Mouse (Mus musculus) forebrain, embryonic 16.5 days (tissue): ENCODE measurements around the gene Col15a1. TPM values are rescaled to one million over a fixed set of nuclear protein-coding genes. Genes with fewer than 3 reads are reported as not detected.
A peak's percentile ranks its signal among the peaks of the same experiment; 100 is the strongest.

Experiments used
- ATAC-seq: fragments of 200-750 bp; cut with Nextera tagmentation; 2 replicates; pipeline ENCODE4 v1.8.0; 2017; ENCODE audit warnings: mild to moderate bottlenecking, moderate library complexity
- H3K27ac ChIP-seq: fragments of 300-500 bp; sonication (generic); 2 replicates; pipeline ENCODE4 v1.5.1; 2014; ENCODE audit warnings: low read length, control low read depth
- H3K27me3 ChIP-seq: fragments of 300-500 bp; sonication (generic); replicated peaks from 2 replicates; pipeline ENCODE4 v1.6.1; 2014; ENCODE audit warnings: low read length; ENCODE audit not compliant: control insufficient read depth, insufficient read depth
- H3K36me3 ChIP-seq: fragments of 300-500 bp; sonication (generic); 2 replicates; pipeline ENCODE4 v1.6.1; 2014; ENCODE audit not compliant: control insufficient read depth, insufficient read depth
- H3K4me1 ChIP-seq: fragments of 300-500 bp; sonication (generic); replicated peaks from 2 replicates; pipeline ENCODE4 v1.6.1; 2014; ENCODE audit warnings: low read length; ENCODE audit not compliant: control insufficient read depth, insufficient read depth
- H3K4me2 ChIP-seq: fragments of 300-500 bp; sonication (generic); 2 replicates; pipeline ENCODE4 v1.6.1; 2014; ENCODE audit warnings: mild to moderate bottlenecking, low read length, control low read depth
- H3K4me3 ChIP-seq: fragments of 300-500 bp; sonication (generic); replicated peaks from 2 replicates; pipeline ENCODE4 v1.5.1; 2014; ENCODE audit warnings: mild to moderate bottlenecking, low read length, control low read depth
- H3K9ac ChIP-seq: fragments of 300-500 bp; sonication (generic); replicated peaks from 2 replicates; pipeline ENCODE4 v1.6.1; 2014; ENCODE audit warnings: low read depth, low read length, control low read depth
- H3K9me3 ChIP-seq: fragments of 300-500 bp; sonication (generic); 2 replicates; pipeline ENCODE4 v1.6.1; 2016; ENCODE audit warnings: low read length; ENCODE audit not compliant: control insufficient read depth
- WGBS: fragments of 180-500 bp; shearing (Covaris S2); extraction: QIAGEN DNeasy Blood & Tissue Kit; methylation state at CpG from one replicate; pipeline ENCODE4 v1.1.7; 2014; 5-methylcytosine and 5-hydroxymethylcytosine counted together
- polyA plus RNA-seq: library from polyadenylated mRNA; unstranded; fragments of >200 nt; fragmentation: Nextera tagmentation; extraction: Ambion mirVana; gene quantifications from 2 replicates; pipeline ENCODE4 v1.2.1, GENCODE M21; 2015

The Col15a1 gene
- polyA plus RNA-seq, 1 experiment from 2014 or later: 2.8 TPM

DNA sequence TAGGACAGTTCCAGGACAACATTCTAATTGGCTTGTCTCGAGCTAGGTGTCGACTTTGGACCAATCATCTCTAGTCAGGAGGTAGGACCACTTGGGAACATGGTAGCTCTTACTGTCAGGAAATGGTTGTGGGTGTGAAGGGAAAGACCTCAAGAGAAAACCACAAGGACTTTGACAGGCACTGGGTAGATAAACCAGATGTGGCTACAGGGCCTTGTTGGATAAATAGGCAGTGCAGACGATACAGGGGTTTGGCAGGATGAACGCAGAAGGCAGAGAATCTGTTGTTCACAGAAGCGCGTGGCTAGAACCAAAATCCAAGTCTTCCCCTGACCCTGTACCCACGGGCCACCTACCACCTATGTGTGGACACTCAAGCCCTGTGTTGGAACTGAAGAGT lies 94.6 kb downstream of the Col15a1 start:
- WGBS: 96% methylated on average over 7 of the region's 7 CpGs
- Histone ChIP-seq H3K4me3 (no peak overlapping the region), H3K9ac (no peak overlapping the region), H3K4me2 (no peak overlapping the region), H3K36me3 (no peaks in the 10 kb centered on the region), H3K4me1 (no peaks in the 10 kb centered on the region), H3K27ac (no peak overlapping the region), H3K9me3 (no peaks in the 10 kb centered on the region), H3K27me3 (no peaks in the 10 kb centered on the region)
- no peak for ATAC-seq

DNA sequence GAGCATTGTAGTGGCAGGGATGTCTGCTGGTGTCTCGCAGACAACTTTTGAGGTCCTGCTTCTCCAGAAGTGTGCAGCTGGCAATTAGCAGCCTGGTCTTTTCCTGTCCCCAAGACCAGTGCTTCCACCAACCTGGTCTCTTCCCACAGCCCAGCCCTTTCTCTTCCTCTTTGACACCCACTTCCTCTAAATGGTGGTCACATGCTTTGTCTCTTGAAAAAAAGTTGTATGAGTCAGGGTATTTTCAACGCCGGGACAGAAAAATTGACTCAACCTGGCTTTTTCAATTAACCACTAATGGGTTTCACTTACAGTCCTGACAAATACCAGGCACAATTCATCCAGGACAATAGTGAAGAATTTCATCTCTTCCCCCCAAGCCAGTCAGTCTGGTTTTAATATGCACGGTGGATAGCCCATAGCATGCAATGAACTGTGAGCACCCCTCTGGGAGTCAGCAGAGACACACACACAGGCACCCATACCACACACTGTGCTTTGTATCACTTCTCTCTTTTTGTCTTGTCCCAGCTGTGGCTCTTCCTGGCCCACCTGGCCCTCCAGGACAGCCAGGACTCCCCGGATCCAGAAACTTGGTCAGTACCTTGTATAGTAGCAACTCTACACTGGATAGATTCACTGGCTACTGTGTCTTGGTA lies 95.5 kb downstream of the Col15a1 start:
- H3K27me3 ChIP-seq: no peaks in the 10 kb centered on the region
- H3K9ac ChIP-seq: no peak overlapping the region
- ATAC-seq: no peak
- no peaks in the 10 kb centered on the region for H3K4me1 ChIP-seq
- WGBS: 78% methylated on average over 5 of the region's 5 CpGs
- H3K9me3 ChIP-seq: no peaks in the 10 kb centered on the region
- H3K4me3 ChIP-seq: no peak overlapping the region
- H3K36me3 ChIP-seq: no peaks in the 10 kb centered on the region
- no peak overlapping the region for H3K4me2 ChIP-seq
- no peak overlapping the region for H3K27ac ChIP-seq

DNA sequence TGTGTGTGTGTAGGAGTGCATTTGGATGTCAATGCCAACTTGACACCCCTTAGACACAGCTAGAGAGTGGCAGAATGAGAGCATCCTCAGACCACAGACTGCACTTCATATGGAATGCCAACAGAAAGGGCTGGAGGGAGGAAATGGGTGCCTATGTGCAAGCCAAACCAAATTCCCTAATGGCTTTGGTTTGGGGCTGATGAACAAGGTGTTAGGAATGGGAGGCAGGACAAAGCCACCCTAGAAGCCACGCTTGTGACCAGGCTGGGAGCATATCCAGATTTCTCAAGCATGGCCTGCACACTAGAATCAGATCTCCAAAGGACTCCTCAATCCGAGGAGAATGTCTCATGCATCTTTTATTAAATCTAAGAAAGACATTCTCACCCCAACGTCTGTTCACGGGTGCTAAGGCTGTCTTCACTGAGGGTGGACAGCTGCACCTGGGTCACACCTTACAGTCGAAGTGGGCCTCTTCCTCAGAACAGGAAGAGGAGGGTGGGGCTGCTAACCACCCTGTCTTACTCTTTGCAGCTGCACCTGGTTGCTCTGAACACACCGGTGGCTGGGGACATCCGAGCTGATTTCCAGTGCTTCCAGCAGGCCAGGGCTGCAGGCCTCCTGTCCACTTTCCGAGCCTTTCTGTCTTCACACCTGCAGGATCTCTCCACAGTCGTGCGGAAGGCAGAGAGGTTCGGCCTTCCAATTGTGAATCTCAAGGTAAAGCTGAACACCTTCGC lies 102.1 kb downstream of the Col15a1 start:
- 89% methylated on average over 12 of the region's 12 CpGs for WGBS
- Histone ChIP-seq H3K4me3 (no peak overlapping the region), H3K4me1 (peaks cover 3% of the 10 kb centered on the region), H3K36me3 (no peaks in the 10 kb centered on the region), H3K9ac (no peak overlapping the region), H3K4me2 (no peak overlapping the region), H3K27ac (no peak overlapping the region), H3K27me3 (no peaks in the 10 kb centered on the region), H3K9me3 (no peaks in the 10 kb centered on the region)
- no peak for ATAC-seq

- Histone ChIP-seq H3K4me2 (no peak overlapping the region), H3K4me1 (peaks cover 3% of the 10 kb centered on the region), H3K36me3 (no peaks in the 10 kb centered on the region), H3K27ac (no peak overlapping the region), H3K9ac (no peak overlapping the region), H3K9me3 (no peaks in the 10 kb centered on the region), H3K27me3 (no peaks in the 10 kb centered on the region), H3K4me3 (no peak overlapping the region)
- ATAC-seq: no peak
- WGBS: 64% methylated on average over 6 of the region's 6 CpGs
These were observed 102.9 kb downstream of the Col15a1 start for GRCm38 (mm10) chr4:47310812-47311211.

DNA sequence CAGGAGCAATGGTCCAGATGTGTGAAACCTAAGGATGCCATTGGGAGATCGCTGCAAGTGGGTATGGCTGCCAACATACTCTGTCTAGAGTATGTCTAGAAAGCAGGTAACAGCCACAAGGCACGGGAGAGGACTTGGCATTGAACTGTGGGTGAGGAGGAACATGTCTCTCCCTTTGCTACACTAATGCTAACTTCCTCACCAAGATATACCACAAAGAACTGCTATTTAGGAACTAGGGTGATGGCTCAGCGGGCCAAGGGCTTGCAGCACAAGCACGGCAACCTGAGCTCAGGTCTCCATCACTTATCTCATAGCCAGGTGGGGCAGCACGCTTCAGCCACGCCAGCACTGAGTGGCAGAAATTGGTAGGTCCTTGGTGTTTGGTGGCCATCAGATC lies 103.5 kb downstream of the Col15a1 start:
- H3K9me3 ChIP-seq: no peaks in the 10 kb centered on the region
- peaks cover 3% of the 10 kb centered on the region for H3K4me1 ChIP-seq
- no peak overlapping the region for H3K27ac ChIP-seq
- no peak overlapping the region for H3K9ac ChIP-seq
- H3K36me3 ChIP-seq: no peaks in the 10 kb centered on the region
- no peak overlapping the region for H3K4me3 ChIP-seq
- no peaks in the 10 kb centered on the region for H3K27me3 ChIP-seq
- WGBS: 88% methylated on average over 6 of the region's 6 CpGs
- H3K4me2 ChIP-seq: no peak overlapping the region
- no peak for ATAC-seq

- ATAC-seq: no peak
- no peak overlapping the region for H3K4me2 ChIP-seq
- no peaks in the 10 kb centered on the region for H3K9me3 ChIP-seq
- no peak overlapping the region for H3K27ac ChIP-seq
- no peak overlapping the region for H3K9ac ChIP-seq
- H3K4me3 ChIP-seq: no peak overlapping the region
- peaks cover 3% of the 10 kb centered on the region for H3K4me1 ChIP-seq
- H3K36me3 ChIP-seq: no peaks in the 10 kb centered on the region
- H3K27me3 ChIP-seq: no peaks in the 10 kb centered on the region
- WGBS: 68% methylated on average over 7 of the region's 7 CpGs
These were observed 104.0 kb downstream of the Col15a1 start for GRCm38 (mm10) chr4:47311929-47312328.

- 64% methylated on average over 14 of the region's 14 CpGs for WGBS
- Histone ChIP-seq H3K4me3 (no peak overlapping the region), H3K36me3 (no peaks in the 10 kb centered on the region), H3K27ac (peak overlapping the region; percentile 9; the same call in 1 of the 2 replicates), H3K27me3 (no peaks in the 10 kb centered on the region), H3K4me2 (no peak overlapping the region), H3K4me1 (peaks cover 3% of the 10 kb centered on the region), H3K9me3 (no peaks in the 10 kb centered on the region), H3K9ac (no peak overlapping the region)
- ATAC-seq: peak; percentile 85
These were observed 104.7 kb downstream of the Col15a1 start for GRCm38 (mm10) chr4:47312676-47313075.

DNA sequence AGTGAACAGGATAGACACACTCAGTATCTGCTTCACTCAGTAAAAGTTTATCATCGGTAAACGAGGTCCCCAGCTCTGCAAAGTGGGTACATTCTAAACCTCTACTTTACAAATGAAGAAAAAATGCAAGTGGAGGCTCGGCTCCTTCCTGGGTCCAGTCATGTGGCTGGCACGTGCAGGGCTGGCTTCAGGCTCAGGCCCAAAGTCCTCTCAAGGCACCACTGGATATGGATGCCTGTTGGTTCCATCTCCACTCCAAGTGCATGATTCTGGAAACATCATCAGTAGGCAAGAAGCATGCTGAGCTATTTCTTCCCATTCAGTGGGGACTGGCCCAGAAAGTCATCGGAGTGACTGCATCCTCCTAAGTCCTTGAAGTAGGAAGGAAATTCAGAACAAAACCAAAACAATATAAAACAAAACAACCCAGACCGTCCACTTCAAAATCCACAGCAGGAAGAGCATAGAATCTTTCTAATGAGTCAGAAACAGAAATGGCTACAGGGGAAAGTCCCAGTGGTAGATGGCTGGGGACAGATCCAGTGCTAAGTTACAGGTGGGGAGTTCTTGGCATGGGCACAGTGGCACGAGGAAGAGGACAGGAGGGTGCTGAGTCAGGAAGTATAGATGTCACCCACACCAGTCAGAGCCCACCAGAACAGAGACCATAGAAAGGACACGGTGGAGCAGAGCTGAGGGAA lies 105.9 kb downstream of the Col15a1 start:
- Histone ChIP-seq H3K4me1 (peaks cover 3% of the 10 kb centered on the region), H3K4me2 (no peak overlapping the region), H3K4me3 (no peak overlapping the region), H3K9me3 (no peaks in the 10 kb centered on the region), H3K27me3 (no peaks in the 10 kb centered on the region), H3K36me3 (no peaks in the 10 kb centered on the region), H3K9ac (no peak overlapping the region), H3K27ac (no peak overlapping the region)
- 82% methylated on average over 8 of the region's 8 CpGs for WGBS
- ATAC-seq: no peak

DNA sequence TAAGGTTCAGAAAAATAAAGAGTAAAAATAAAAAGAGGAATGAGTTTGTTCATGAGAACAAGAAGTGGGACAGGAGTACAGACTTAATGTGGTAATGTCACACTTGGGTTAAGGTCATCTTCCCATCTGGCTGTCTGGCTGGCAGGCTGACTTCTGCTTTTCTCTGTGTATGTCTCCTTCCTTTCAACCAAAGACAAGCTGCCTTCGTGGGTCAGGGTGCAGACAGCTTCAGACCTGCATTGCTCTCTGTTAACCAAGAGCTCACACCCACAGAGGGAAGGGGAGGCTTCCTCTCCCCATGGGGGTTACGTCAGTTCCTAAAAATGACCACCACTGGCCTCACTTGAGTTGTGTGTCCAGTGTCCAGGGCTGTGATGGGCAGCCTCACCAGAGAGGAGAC lies 107.5 kb downstream of the Col15a1 start:
- Histone ChIP-seq H3K27ac (no peak overlapping the region), H3K9ac (no peak overlapping the region), H3K36me3 (no peaks in the 10 kb centered on the region), H3K9me3 (no peaks in the 10 kb centered on the region), H3K4me2 (no peak overlapping the region), H3K27me3 (no peaks in the 10 kb centered on the region), H3K4me1 (peaks cover 3% of the 10 kb centered on the region), H3K4me3 (no peak overlapping the region)
- ATAC-seq: no peak
- 74% methylated on average over 2 of the region's 2 CpGs for WGBS
